Mouse (Mus musculus) left cerebral cortex, postnatal 25 days (tissue): ENCODE measurements around the gene Col5a1. TPM values are rescaled to one million over a fixed set of nuclear protein-coding genes. Genes with fewer than 3 reads are reported as not detected.
A peak's percentile ranks its signal among the peaks of the same experiment; 100 is the strongest.

Experiments
- DNase-seq, 2 experiments: peaks; one replicate each; pipeline ENCODE4 v3.0.0; 2022; ENCODE audit warnings: low spot score in 2 of 2, mixed read lengths in 1 of 2
- intact Hi-C: fragments of 180-260 bp; cut with DNase I; formaldehyde crosslinking; loops from one replicate; pipeline ENCODE4 v1.15.1; 2025
- total RNA-seq, 2 experiments: library from RNA; stranded (reverse); gene quantifications; 2 replicates each; pipeline ENCODE4 v1.2.3; 2021

Col5a1 gene
- total RNA-seq, 2 experiments from 2014 or later: 6.9 to 7.0 TPM

DNA sequence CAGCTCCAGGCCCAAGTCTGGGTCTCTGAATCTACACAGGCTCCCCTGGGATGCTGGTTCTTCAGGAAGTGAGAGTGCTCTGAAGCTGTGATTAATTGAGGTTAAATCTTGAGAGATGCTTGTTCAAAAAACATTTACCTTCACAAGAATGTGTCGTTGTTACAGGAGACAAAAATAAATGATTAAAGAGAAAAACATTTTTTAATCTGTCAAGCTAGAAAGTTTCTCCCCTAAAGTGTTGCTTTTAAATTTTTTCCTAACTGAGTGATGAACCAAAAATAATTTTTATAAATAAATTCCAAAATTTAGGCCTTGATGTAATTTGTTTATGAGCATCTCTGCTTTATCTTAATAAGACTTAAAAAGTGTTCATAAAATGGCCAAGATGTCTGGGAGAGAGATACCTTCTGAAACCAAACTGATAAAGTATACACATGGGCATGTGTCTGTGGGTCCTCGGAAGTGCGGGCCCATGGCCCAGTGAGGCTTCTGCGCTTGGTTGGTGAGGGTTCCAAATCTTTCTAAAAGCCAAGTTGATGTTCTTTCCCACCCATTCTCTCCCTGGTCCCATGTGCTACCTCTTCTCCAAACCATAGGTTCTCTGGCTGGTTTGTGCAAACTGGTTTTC is 177.6 kb downstream of the Col5a1 start:
- DNase-seq: no peak
- intact Hi-C loops: loop anchor here (10.0 kb wide), 1 partner anchor 241 kb away; no protein-coding TSS in a partner anchor

DNA sequence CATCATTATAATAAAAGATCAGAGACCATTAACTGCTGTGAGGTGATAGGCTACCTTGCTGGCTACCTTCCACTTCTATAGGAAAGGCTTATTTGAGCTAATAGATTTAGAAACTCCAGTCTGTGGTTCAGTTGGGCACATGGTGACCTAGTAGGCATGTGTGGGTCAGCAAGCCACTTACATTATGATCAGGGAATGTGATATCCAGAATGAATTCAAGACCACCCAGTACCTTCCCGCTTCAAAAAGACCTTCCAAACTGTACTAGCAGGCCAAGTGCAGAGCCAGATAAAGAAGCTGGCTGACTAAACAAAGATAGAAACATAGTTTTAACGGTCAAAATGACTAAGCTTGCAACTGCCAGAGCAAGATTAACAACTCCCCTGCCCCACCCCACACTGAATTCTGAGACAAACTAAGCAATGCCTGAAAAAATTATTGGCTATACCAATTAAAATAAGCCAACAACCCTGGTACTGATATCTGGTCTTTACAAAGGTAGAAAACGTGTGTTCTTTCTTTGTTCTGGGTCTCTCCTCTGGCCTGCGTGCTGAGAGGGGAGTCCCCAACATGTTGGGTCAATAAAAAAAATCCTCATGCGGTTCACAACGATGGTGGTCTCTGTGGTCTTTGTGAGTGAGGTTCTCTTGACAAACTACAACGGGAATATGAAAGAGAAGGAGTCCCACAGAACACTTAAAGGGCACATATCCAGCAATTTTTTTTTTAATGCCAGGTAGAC is 178.3 kb downstream of the Col5a1 start:
- intact Hi-C loops: loop anchor here (5.0 to 10.0 kb wide), 3 partner anchors 240 to 313 kb away; no protein-coding TSS in a partner anchor
- no peak for DNase-seq

DNA sequence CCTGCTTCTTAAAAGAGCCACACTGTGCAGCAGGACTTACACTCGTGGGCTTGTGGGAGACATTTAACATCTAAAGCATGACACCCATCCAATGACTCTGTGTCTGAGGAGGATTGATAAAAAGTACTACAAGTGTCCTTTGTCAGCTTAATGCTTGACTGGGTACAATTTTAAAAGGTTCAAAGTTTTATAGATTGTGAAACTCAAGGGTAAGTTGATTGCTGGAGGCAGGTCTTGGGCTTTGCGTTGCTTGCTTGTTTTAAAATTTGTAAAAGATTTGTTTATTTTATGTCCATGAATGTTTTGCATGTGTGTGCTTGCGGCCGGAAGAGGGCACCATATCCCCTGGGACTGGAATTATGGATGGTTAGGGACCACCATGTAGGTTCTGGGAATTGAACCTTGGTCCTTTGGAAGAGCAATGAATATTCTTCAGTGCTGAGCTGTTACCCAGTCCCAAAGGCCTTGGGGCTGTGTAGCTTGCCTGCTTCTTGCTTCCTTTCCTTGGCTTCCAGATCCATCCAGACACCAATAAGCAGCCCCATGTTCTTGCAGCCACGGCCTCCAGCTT is 178.9 kb downstream of the Col5a1 start:
- intact Hi-C loops: loop anchor here (5.0 to 10.0 kb wide), 3 partner anchors 240 to 312 kb away; no protein-coding TSS in a partner anchor
- no peak for DNase-seq

DNA sequence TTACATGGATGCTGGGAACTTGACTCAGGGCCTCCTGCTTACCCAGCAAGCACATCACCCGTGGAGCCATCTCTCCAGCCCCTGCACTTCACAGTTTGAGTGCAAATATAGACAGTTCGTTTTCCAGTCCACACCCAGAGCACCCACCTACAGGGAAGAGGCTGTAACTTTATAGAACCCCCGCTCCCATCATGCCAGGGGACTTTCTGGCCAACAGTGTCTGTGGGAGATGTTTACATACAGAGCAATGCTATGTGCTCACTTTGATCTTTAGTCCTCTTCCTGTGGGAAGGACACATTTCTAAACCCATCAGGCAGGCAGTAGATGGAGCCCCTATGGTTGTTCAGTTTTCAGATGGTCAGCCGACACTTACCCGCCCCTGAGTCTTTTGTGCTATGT is 180.5 kb downstream of the Col5a1 start:
- DNase-seq: peak in 1 of 2 experiments; percentile 54
- intact Hi-C loops: loop anchor here (1.0 to 10.0 kb wide), 4 partner anchors 58 to 311 kb away; no protein-coding TSS in a partner anchor

DNA sequence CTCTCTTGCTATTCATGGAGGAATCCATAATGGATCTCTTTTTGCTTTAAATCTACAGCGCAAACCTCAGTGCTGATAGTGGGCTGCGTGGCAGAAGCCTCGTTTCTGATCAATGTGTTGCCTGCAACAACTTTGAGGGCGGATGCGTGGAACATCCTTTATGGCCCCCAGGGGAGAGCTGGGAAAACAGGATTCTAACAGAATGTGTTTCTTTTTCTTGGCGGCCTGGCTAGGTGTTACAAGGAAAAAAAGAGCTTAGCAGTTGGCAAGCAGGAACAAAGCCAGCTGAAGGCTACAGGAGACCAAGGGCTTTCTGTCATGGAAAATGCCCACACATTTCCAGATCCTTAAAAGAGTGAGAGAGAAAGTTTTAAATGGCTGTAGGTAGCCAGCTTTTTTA is 180.9 kb downstream of the Col5a1 start:
- intact Hi-C loops: loop anchor here (1.0 to 10.0 kb wide), 4 partner anchors 57 to 310 kb away; no protein-coding TSS in a partner anchor
- DNase-seq: peak; percentile 55 to 94

DNA sequence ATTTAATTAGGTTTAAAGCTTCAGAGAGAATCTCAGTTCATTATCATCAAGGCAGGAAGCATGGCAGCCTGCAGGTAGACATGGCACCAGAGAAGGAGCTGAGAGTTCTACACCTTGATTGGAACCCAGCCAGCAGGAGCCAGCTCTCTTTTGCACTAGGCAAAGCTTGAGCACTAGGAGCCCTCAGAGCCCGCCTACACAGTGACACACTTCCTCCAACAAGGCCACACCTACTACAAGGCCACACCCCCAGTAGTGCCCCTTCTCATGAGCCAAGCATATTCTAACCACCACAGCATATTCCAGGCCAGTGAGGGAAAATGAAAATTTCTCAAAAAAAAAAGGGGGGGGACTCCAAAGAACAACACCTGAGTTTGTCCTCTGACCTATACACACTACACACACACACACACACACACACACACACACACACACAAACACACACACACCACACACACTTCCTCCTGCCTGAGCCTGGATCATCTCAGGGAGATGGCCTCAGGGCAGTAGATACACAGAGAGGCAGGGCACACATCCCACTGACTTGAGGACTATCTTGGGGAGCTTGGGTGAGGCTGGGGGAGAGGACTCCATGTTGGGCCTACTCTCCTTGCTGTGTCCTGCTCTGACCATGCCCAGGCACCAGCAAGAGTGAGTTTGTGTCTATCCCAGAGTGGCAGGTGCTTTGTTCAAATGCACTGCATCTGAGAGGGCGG is 181.8 kb downstream of the Col5a1 start:
- DNase-seq: peak; percentile 8 to 25

GRCm38 (mm10) chr2:28068537-28068878 is 182.3 kb downstream of the Col5a1 start:
- intact Hi-C loops: loop anchor here (1.0 to 10.0 kb wide), 6 partner anchors 32 to 345 kb away; no protein-coding TSS in a partner anchor
- DNase-seq: peak; percentile 89 to 99

More for the DNA sequence above, 181.8 kb downstream of the Col5a1 start:
- intact Hi-C loops: loop anchor here (1.0 to 10.0 kb wide), 7 partner anchors 32 to 345 kb away; no protein-coding TSS in a partner anchor

- intact Hi-C loops: no loop called here
- DNase-seq: no peak
Measured at GRCm38 (mm10) chr2:28075616-28076187, 189.5 kb downstream of the Col5a1 start.

- no peak for DNase-seq
- intact Hi-C loops: no loop called here
Measured at GRCm38 (mm10) chr2:28084768-28085167, 198.5 kb downstream of the Col5a1 start, which contains the start of gene Fcnb. Fcnb (minus strand) TSS chr2:28084885.

GRCm38 (mm10) chr2:28086112-28086511 is 199.9 kb downstream of the Col5a1 start:
- intact Hi-C loops: no loop called here
- no peak for DNase-seq

DNA sequence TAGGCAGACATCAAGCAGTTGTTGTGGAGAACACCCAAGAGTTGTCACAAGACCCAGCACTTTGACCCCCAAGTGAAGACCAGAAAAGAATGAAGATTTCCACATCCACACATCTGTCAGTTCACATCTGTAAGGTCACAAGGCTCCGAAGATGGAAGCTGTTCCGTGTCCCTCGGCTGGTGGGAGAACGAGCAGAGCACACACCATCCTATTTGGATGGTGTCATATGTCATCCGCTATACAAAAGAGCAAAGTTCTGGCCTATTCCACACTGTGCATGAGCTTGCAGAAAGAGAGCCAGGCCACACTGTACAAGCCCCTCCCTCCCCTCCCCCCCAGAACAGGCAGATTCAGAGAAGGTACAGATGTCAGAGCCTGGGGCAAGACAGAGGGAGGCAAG is 202.9 kb downstream of the Col5a1 start:
- DNase-seq: no peak
- intact Hi-C loops: no loop called here

Other genes with a start within 250 kb of the Col5a1 start
- 10 to 100 TPM; 18.7 to 21.2 TPM for gene Rxra, start 210.0 kb upstream of the Col5a1 start, total RNA-seq
- gene Fcnb, start 198.5 kb downstream of the Col5a1 start, total RNA-seq: not detected